Mouse (Mus musculus) E14TG2a.4 (cell line): ENCODE data around the gene Sub1.

Experiments
- CTCF ChIP-seq: conservative IDR thresholded peaks from 2 replicates; pipeline ENCODE4 v1.5.1; 2014; ENCODE audit warnings: low read length
- NANOG ChIP-seq: IDR thresholded peaks from 2 replicates; pipeline ENCODE4 v1.6.1; 2014; ENCODE audit warnings: borderline replicate concordance, low read length, mixed read lengths

- TF ChIP-seq CTCF = no peak
- no peak for TF ChIP-seq NANOG
Measured at GRCm38 (mm10) chr15:11970621-11971020, 26.2 kb downstream of the Sub1 start.
